Mouse (Mus musculus) liver, adult 2 months (tissue): ENCODE measurements around the gene Tcl1. TPM values are rescaled to one million over a fixed set of nuclear protein-coding genes. Genes with fewer than 3 reads are reported as not detected.

ENCODE experiments used
- DNase-seq: peaks from one replicate; pipeline ENCODE4 v3.0.0-alpha.2; 2011; ENCODE audit warnings: low read depth, low spot score; ENCODE audit errors: extremely low read depth
- H3K27ac ChIP-seq: fragments of 200-500 bp; replicated peaks from 2 replicates; pipeline ENCODE4 v1.5.1; 2012; ENCODE audit warnings: low read depth, mild to moderate bottlenecking, control low read depth, inconsistent platforms, low read length; ENCODE audit not compliant: insufficient read depth
- H3K27me3 ChIP-seq: fragments of 200-500 bp; 2 replicates; pipeline ENCODE4 v1.6.1; 2012; ENCODE audit warnings: mild to moderate bottlenecking, moderate library complexity, low read length, inconsistent platforms; ENCODE audit not compliant: control insufficient read depth, insufficient read depth
- H3K36me3 ChIP-seq: fragments of 200-500 bp; 2 replicates; pipeline ENCODE4 v1.6.1; 2012; ENCODE audit warnings: low read length, inconsistent platforms; ENCODE audit not compliant: control insufficient read depth, insufficient read depth
- H3K4me1 ChIP-seq: fragments of 200-500 bp; 2 replicates; pipeline ENCODE4 v1.6.1; 2011; ENCODE audit warnings: low read length; ENCODE audit not compliant: control insufficient read depth, insufficient read depth
- H3K4me3 ChIP-seq: fragments of 200-500 bp; 2 replicates; pipeline ENCODE4 v1.5.1; 2011; ENCODE audit warnings: low read depth, mild to moderate bottlenecking, control low read depth, low read length, moderate library complexity; ENCODE audit not compliant: insufficient read depth
- H3K79me2 ChIP-seq: fragments of 200-500 bp; 2 replicates; pipeline ENCODE4 v1.6.1; 2012; ENCODE audit warnings: inconsistent platforms, mild to moderate bottlenecking, low read length, moderate library complexity; ENCODE audit not compliant: control insufficient read depth, insufficient read depth
- H3K9ac ChIP-seq: fragments of 200-500 bp; 2 replicates; pipeline ENCODE4 v1.6.1; 2012; ENCODE audit warnings: low read depth, mild to moderate bottlenecking, control low read depth, inconsistent platforms, low read length
- CTCF ChIP-seq: fragments of 200-500 bp; IDR thresholded peaks from 2 replicates; pipeline ENCODE4 v1.5.1; 2011; ENCODE audit warnings: low read depth, low read length, control low read depth
- POLR2A ChIP-seq: fragments of 200-500 bp; IDR thresholded peaks from 2 replicates; pipeline ENCODE4 v1.6.1; 2011; ENCODE audit warnings: low read length, control low read depth; ENCODE audit not compliant: insufficient read depth; ENCODE audit errors: extremely low read depth
- WGBS: fragments of 180-500 bp; shearing (Covaris S2); methylation state at CpG from one replicate; pipeline ENCODE4 v1.1.7; 2018; 5-methylcytosine and 5-hydroxymethylcytosine counted together
- polyA plus RNA-seq: library from polyadenylated mRNA; depleted of rRNA; stranded (reverse); fragments of >200 nt; gene quantifications from 2 replicates; pipeline ENCODE4 v1.2.3, GENCODE M21; 2012
- total RNA-seq: library from RNA; depleted of rRNA; stranded (reverse); fragments of >200 nt; gene quantifications from 2 replicates; pipeline ENCODE4 v1.2.3, GENCODE M21; 2014

The Tcl1 gene
- total and polyA plus RNA-seq, 2 experiments: not detected

DNA sequence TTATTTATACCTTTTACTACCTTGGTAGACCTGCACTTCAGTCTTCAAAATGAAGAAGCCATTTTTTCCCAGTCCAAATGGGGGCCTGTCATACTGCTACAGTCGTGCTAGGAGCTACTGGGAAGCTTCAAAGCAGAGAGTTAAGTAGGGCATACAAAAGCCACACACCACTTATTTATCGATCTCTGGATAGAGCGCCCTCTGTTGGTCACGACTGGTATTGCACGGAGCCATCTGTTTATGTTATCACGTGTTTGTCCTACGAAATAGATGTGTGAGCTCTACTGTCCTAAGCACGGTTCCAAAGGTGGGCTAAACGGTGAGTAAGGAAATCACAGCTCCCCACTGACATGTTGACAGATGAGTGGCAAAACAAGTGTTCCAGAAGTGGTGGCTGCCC, 36.2 kb upstream of the Tcl1 start:
- H3K4me3 ChIP-seq: no peak overlapping the region
- 14% methylated on average over 9 of the region's 9 CpGs for WGBS

DNA sequence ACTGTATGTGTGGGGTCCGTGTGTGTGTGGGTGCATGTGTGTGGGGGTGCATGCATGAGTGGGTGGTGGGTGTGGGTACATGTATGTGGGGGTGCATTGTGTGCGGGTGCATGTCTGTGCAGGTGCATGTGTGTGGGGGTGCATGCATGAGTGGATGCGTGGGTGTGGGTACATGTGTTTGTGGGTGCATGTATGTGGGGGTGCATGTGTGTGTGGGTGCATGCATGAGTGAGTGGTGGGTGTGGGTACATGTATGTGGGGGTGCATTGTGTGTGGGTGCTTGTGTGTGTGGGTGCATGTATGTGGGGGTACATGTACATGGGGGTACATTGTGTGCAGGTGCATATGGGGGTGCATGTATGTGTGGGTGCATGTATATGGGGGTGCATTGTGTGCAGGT, 31.2 kb upstream of the Tcl1 start:
- Histone ChIP-seq H3K36me3 (no peaks in the 10 kb centered on the region), H3K27ac (no peak overlapping the region), H3K4me3 (no peak overlapping the region), H3K79me2 (no peaks in the 10 kb centered on the region), H3K27me3 (no peaks in the 10 kb centered on the region), H3K9ac (no peak overlapping the region), H3K4me1 (no peaks in the 10 kb centered on the region)
- DNase-seq: no peak
- no peak for TF ChIP-seq POLR2A
- TF ChIP-seq CTCF: no peak
- WGBS: 89% methylated on average over 3 of the region's 3 CpGs

More for the DNA sequence above, 36.2 kb upstream of the Tcl1 start:
- H3K9ac ChIP-seq: no peak overlapping the region
- no peak overlapping the region for H3K27ac ChIP-seq
- H3K36me3 ChIP-seq: no peaks in the 10 kb centered on the region
- no peak for DNase-seq
- no peaks in the 10 kb centered on the region for H3K79me2 ChIP-seq
- no peaks in the 10 kb centered on the region for H3K27me3 ChIP-seq
- peak; percentile 11; the same call in 1 of the 2 replicates for TF ChIP-seq CTCF
- TF ChIP-seq POLR2A: no peak
- H3K4me1 ChIP-seq: no peaks in the 10 kb centered on the region

DNA sequence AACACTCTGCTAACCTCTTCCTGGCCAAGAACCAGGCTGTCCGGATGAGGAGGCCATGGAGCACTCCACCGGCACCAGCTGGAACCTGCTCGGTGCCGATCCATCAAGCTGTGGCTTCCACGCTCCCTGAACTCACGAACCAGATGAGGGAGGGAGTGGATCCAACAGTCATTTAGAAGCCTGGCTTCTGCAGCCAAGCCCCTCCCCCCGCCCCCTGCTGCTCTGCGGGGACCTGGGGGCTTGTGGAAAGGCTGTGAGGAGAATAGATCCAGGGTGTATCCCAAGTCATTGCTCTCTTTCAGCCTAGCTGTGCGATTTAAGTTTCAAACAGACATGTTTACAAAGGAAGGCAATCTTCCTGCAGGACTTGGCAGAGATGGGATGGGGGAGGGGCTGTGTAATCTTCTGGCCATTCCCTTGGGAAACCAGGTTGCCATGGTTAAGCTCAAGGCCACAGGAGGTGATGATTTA, 26.2 kb upstream of the Tcl1 start:
- no peaks in the 10 kb centered on the region for H3K79me2 ChIP-seq
- H3K27me3 ChIP-seq: no peaks in the 10 kb centered on the region
- no peak for TF ChIP-seq POLR2A
- TF ChIP-seq CTCF: no peak
- no peak overlapping the region for H3K9ac ChIP-seq
- 6% methylated on average over 9 of the region's 9 CpGs for WGBS
- no peak overlapping the region for H3K4me3 ChIP-seq
- H3K36me3 ChIP-seq: no peaks in the 10 kb centered on the region
- no peaks in the 10 kb centered on the region for H3K4me1 ChIP-seq
- peak; percentile 3 for DNase-seq
- H3K27ac ChIP-seq: no peak overlapping the region

DNA sequence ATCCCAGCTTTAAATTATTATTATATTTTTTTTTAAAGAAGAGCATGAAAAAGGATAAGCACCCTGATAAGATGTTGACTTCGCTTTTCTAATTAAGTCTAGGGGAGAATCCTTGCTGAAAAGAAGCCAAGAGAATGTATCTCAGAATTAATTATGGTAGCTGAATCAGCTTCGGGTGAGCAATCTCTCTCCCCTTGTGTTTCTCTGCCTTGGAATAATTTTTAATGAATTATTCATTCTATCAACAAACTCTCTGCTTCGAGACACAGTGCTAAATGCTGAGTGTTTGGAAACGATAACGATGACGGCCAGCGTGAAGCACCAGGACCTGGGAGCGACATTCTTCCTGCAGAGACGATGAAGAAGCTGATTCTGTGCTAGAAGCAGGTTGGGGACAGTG, 16.5 kb upstream of the Tcl1 start:
- no peaks in the 10 kb centered on the region for H3K36me3 ChIP-seq
- H3K4me3 ChIP-seq: no peak overlapping the region
- H3K27ac ChIP-seq: no peak overlapping the region
- no peak overlapping the region for H3K9ac ChIP-seq
- TF ChIP-seq POLR2A: no peak
- no peak for TF ChIP-seq CTCF
- DNase-seq: no peak
- H3K27me3 ChIP-seq: no peaks in the 10 kb centered on the region
- no peaks in the 10 kb centered on the region for H3K4me1 ChIP-seq
- 80% methylated on average over 9 of the region's 9 CpGs for WGBS
- H3K79me2 ChIP-seq: no peaks in the 10 kb centered on the region

DNA sequence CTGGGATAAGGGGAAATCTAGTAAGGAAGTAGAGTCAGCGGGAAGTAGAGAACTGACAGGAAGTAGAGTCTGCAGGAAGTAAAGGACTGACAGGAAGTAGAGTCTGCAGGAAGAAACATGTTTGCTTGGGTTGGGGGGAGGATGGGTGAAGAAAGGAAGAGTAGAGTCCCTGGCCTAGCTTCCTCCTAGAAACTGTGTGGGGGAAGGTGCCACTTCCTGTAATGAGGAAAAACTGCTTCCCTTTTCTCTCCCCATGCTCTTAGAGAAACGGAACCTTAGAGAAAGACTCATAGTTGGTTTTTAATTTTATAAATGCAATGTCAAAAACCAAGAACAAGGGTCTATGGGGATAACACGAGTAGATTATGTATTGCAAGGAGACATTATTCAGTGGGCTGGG, 12.5 kb upstream of the Tcl1 start:
- H3K9ac ChIP-seq: no peak overlapping the region
- no peak for DNase-seq
- H3K4me3 ChIP-seq: no peak overlapping the region
- H3K4me1 ChIP-seq: no peaks in the 10 kb centered on the region
- 72% methylated on average over 3 of the region's 3 CpGs for WGBS
- TF ChIP-seq CTCF (no peak), POLR2A (no peak)
- H3K27me3 ChIP-seq: no peaks in the 10 kb centered on the region
- no peaks in the 10 kb centered on the region for H3K79me2 ChIP-seq
- H3K36me3 ChIP-seq: no peaks in the 10 kb centered on the region
- H3K27ac ChIP-seq: no peak overlapping the region

DNA sequence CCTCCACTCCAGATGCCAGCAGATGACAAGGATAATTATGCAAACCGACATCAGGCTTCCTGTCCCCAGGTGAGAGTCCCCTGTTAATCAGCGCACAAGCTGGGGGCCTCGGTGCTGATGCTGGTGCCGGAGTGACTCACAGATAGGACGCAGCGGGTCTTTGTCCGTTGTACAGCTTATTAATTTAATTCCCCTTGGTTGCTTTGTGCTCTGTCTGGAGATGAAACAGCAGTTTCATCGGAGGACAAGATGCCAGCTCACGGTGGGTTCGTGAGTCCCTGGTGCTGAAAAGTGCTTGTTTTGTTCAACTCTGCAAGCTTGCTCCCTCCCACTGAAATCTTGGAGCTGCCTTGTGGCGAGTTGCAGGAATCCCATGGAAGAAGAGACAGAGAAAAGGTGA, 11.8 kb upstream of the Tcl1 start:
- 76% methylated on average over 11 of the region's 11 CpGs for WGBS
- Histone ChIP-seq H3K9ac (no peak overlapping the region), H3K27me3 (no peaks in the 10 kb centered on the region), H3K27ac (no peak overlapping the region), H3K79me2 (no peaks in the 10 kb centered on the region), H3K36me3 (no peaks in the 10 kb centered on the region), H3K4me3 (no peak overlapping the region), H3K4me1 (no peaks in the 10 kb centered on the region)
- TF ChIP-seq CTCF (no peak), POLR2A (no peak)
- DNase-seq: no peak
